Mouse (Mus musculus) brain, embryonic 14.5 days (tissue): Measurements from ENCODE around the gene Arhgef1. TPM values are rescaled to one million over a fixed set of nuclear protein-coding genes. Genes with fewer than 3 reads are reported as not detected.
A peak's percentile ranks its signal among the peaks of the same experiment; 100 is the strongest.

Source experiments
- DNase-seq: peaks from one replicate; pipeline ENCODE4 v3.0.0-alpha.2; 2011; ENCODE audit warnings: low read depth
- CTCF ChIP-seq: fragments of 200-500 bp; IDR thresholded peaks from 2 replicates; pipeline ENCODE4 v1.5.1; 2012; ENCODE audit warnings: inconsistent platforms, mild to moderate bottlenecking, moderate library complexity, borderline replicate concordance; ENCODE audit not compliant: insufficient read depth, insufficient read length; ENCODE audit errors: extremely low read depth
- POLR2A ChIP-seq: fragments of 200-500 bp; IDR thresholded peaks from 2 replicates; pipeline ENCODE4 v1.6.1; 2012; ENCODE audit warnings: mild to moderate bottlenecking, inconsistent platforms, borderline replicate concordance; ENCODE audit not compliant: poor library complexity, insufficient read depth, insufficient read length, severe bottlenecking; ENCODE audit errors: extremely low read depth
- polyA plus RNA-seq: library from polyadenylated mRNA; depleted of rRNA; stranded (reverse); fragments of >200 nt; gene quantifications from 2 replicates; pipeline ENCODE4 v1.2.3, GENCODE M21; 2012

Gene Arhgef1
- polyA plus RNA-seq, 1 experiment, result 196 TPM

DNA sequence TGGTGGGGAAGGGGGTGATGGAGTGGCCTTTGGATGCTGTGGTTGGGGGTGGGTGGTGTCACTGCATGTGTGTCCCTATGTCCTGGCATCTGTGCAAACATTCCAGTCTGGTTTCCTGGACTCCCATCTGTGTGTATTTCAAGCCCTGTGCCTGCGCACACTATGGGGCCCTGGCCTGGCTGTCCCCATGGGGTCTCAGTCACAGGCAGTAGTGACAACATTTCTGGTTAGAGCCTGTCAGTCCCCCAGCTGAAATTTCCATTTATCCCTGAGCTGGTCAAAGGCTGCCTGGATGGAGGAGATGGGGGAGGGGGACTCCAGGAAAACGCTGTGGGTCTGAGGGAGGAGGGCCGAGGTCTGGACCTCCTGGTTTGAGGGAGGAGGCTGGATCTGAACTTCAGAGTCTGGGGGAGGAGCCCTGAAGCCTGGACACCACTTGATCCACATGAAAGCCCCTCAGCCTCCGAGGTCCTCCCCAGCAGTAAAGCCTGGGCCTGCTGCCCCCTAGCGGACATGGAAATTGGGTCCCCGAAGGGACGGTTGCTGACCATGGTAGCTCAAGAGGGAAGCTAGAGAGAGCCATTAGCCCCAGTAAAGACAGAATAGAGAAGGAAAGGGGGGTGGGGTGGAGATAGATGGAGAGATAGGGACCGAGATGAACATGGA lies 47.4 kb downstream of the Arhgef1 start:
- peak; percentile 75 for DNase-seq
- no peak for TF ChIP-seq POLR2A
- peak; percentile 91 for TF ChIP-seq CTCF

DNA sequence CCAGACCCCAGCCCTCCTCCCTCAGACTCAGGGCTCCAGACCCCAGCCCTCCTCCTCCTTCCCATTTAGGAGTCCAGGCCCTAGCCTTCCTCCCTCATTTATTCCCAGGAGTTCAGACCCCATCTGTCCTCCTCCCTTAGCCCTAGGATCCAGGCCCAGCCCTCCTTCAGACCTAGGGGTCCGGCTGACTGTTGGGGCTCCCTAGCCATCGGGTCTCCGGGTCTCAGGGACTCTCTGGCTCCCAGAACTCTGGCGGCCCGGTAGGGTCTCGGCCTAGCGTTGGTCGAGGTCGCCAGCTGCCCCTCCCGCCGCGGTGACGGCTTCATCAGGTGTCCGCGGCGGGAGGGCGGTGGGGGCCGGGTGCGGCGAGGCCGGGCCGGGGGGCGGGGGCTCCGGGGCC lies 51.3 kb downstream of the Arhgef1 start:
- DNase-seq, result no peak
- TF ChIP-seq CTCF (no peak), POLR2A (no peak)

DNA sequence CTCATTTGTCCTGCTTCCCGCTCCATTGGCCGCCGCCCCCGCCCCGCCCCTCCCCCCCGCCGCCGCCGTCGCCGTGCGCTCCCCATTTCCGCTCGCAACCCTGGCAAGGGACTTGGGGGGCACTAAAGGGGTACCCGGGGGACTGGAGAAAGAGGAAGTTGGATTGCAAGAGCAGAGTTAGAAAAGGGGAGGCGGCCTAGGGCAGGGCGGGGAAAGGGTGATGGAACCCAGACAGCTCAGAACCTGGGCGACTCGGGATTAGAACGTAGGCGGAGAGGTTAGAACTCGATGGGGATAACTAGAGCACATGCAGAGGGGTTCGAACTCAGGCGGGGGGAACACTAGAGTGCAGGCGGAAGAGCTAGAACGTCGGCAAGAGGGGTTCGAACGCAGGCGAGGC lies 51.7 kb downstream of the Arhgef1 start:
- DNase-seq, result no peak
- TF ChIP-seq CTCF (no peak), POLR2A (no peak)

GRCm38 (mm10) chr7:24955226-24955625 lies 52.5 kb downstream of the Arhgef1 start:
- DNase-seq, result no peak
- TF ChIP-seq POLR2A (no peak), CTCF (no peak)

GRCm38 (mm10) chr7:24964288-24964687 lies 61.6 kb downstream of the Arhgef1 start:
- TF ChIP-seq POLR2A, result no peak
- no peak for TF ChIP-seq CTCF
- DNase-seq, result no peak

DNA sequence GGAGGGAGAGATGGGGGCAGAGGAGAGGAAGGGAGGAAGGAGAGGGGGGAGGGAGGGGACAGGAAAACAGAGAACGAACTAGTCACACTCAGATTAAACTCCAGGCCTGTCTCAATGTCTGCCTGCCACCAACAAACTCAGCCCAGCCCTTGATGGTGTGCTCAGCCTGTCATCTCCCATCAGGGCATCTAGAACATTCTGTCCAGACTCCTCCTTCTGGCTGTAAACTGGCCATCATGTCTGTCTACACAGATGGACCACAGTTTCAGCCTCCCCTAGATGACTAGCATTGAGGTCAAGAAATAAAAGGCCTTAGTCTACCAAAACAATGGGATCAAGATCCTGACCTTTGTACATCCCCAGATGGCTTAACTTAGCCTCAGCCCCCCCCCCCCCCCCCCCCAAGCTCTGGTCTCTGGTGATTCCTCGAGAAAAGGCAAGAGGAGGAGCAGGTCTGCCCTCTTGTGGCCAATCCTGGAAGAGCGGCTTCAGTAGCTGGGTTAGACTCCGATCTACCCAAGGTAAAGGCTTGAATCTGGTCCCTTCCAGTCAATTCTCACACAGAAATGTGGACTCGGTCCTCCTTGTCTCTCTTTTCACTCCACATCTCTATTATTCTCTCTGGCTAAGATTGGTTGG lies 62.3 kb downstream of the Arhgef1 start:
- peak; percentile 75 for DNase-seq
- TF ChIP-seq POLR2A (no peak), CTCF (peak; percentile 81)

DNA sequence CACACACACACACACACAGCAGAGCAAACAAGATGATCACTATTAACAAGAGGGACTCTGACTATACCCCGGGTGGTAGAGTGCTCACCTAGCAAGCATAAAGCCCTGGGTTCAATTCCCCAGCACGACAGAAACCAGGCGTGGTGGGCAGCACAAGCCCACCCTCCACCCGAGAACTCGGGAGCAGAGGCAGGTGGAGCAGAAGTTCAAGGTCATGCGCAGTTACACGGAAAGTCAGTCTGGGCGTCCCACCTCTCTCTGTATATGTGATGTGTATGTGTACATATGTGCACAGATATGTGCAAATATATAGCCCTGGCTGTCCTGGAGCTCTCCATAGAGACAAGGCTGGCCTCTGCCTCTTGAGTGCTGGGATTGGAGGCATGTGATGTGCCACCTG lies 65.3 kb downstream of the Arhgef1 start:
- DNase-seq, result no peak
- no peak for TF ChIP-seq POLR2A
- TF ChIP-seq CTCF, result no peak

DNA sequence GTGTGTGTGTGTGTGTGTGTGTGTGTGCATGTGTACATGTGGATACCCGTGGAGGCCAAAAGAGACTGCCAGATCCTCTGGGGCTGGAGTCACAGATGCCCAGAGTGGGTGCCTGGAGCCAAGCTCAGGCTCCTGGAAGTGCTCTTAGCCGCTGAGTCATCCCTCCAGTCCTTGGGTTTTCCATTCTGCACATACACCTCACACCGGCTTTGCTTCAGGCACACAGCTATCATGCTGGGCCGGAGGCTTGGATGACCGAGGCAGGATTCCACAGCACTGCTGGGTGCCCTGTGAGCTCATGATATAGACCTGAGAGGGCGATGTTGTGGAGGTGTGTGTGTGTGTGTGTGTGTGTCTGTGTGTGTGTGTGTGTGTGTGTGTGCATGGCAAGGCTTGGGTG lies 65.8 kb downstream of the Arhgef1 start:
- no peak for DNase-seq
- TF ChIP-seq POLR2A (no peak), CTCF (no peak)

DNA sequence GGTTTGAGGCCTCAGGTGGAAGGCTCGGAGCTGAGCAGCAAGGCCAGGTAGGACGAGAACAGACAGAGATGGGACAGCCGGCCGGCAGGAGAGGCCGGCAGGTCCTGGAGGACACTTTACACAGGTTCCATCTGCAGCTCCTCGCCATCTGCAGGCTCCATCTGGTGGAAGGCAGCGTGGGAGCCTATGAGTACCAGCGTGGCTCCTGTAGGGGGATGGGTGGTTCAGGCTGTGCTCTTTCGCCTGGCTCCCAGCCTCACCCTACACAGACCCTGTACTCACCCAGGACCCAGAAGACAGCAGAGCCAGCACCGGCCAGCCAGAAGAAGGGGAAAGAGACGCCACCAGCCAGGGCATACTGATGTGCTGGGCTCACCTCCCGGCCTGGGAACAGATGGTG lies 67.1 kb downstream of the Arhgef1 start:
- DNase-seq, result peak; percentile 31
- TF ChIP-seq CTCF (no peak), POLR2A (no peak)

DNA sequence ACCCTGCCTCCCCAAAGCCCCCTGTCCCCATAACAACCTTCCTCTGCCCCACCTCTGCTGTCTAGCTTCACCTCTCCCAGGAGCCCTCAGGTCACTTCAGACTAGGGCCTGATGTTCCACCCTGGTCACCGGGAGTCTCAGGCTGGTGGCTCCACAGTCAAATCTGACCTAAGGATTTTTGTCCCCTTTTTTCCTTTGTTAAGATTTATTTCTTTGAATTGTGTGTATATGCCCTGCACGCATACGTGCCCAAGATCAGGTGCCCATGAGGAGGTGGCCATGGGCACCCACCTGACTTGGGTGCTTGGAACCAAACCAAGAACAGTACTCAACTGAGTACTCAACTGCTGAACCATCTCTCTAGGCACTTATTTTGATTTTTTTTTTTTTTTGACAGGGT lies 67.6 kb downstream of the Arhgef1 start:
- TF ChIP-seq POLR2A (no peak), CTCF (no peak)
- DNase-seq, result no peak

- TF ChIP-seq POLR2A (no peak), CTCF (peak; percentile 68; the same call in 1 of the 2 replicates)
- DNase-seq, result peak; percentile 75
These were observed 68.7 kb downstream of the Arhgef1 start for GRCm38 (mm10) chr7:24971261-24971971.

DNA sequence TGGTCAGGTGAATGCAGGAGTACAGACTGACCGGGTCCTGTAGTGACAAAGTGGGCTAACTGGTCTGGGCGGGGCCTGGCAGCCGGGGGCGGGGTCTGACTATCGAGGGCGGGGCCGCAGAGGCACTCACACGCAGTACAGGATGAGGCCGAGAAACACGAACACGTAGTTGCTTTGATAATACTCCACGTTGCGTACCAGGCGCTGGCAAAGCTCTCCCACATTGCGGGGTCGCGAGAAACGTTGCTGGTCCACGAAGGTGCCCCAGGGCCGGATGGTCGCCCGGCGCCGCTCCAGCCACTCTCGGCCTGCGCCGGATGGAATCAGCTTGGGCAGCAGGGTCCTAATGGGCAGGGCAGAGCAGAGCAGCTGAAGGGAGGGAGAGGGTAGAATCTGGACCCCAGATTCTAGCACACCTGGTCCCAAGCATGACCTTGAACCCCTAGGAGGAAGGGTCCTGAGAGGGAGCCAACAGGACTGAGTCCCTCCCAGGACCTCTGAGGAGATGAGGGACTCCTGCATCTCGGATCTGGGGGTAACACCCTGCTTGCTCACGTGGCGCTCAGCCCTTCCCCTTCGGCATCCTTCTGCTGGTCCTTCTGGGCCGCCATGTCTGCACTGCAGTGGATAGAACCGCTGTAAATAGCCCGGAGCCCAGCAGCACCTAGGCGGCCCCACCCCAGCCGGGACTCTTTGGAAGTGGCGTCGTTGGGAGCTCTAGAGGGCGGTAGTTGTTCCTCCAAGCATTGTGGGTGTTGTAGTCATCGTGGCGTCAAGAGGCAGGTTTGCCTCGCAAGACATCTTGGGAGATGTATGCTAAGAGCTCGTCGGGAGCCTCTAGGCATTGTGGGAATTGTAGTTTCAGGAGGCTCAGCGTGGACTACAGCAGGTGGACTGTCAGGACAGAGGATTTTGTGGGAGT lies 69.5 kb downstream of the Arhgef1 start, which contains the start of gene Rabac1:
Gene Rabac1, minus strand, starts transcription at position 783 of the 922 bp plus-strand sequence.
- peak; percentile 34; the same call in 1 of the 2 replicates for TF ChIP-seq CTCF
- TF ChIP-seq POLR2A, result peak; percentile 64; the same call in 1 of the 2 replicates
- DNase-seq, result peak; percentile 98
